Mouse (Mus musculus): ENCODE data around the gene Amph. TPM values are rescaled to one million over a fixed set of nuclear protein-coding genes. Genes with fewer than 3 reads are reported as not detected.

Gene Amph
- polyA plus RNA-seq, 1 experiment = 0.76 TPM

DNA sequence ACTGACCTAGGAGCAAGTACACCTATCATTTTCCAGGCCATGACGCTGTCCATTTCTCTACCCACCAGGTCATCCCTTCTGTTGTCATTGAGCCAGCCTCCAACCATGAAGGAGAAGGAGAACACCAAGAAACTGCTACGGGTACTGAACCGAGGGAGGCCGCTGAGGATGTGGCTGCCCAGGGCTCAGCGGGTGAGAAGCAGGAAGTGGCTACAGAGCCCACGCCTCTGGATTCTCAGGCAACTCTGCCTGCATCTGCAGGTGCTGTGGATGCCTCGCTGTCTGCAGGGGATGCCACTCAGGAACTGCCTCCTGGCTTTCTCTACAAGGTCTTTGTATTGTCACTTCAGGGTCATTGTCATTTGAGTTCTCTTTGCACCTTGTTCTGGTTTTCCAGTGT lies 191.1 kb downstream of the Amph start:
- Histone ChIP-seq H3K36me3 (ENCODE audit: control insufficient read depth, insufficient read depth, low read length) (no peaks in the 10 kb centered on the region), H3K27me3 (ENCODE audit: control insufficient read depth, insufficient read depth, low read length) (no peaks in the 10 kb centered on the region), H3K4me1 (ENCODE audit: control insufficient read depth, insufficient read depth, insufficient read length, low read length) (no peaks in the 10 kb centered on the region), H3K4me3 (ENCODE audit: low read depth, low read length) (no peak overlapping the region), H3K27ac (ENCODE audit: insufficient read depth, low read depth, low read length) (no peak overlapping the region)
- WGBS = 81% methylated on average over 7 of the region's 7 CpGs
- TF ChIP-seq POLR2A (IDR thresholded peaks at IDR 0.05; ENCODE audit: low read depth, low read length) (no peak), CTCF (IDR thresholded peaks at IDR 0.05; ENCODE audit: extremely low read depth, insufficient read length, insufficient replicate concordance, low read depth, low read length) (no peak)

GRCm38 (mm10) chr13:19139771-19140170 lies 191.8 kb downstream of the Amph start:
- Histone ChIP-seq H3K4me1 (ENCODE audit: control insufficient read depth, insufficient read depth, insufficient read length, low read length) (no peaks in the 10 kb centered on the region), H3K27ac (ENCODE audit: insufficient read depth, low read depth, low read length) (no peak overlapping the region), H3K4me3 (ENCODE audit: low read depth, low read length) (no peak overlapping the region), H3K36me3 (ENCODE audit: control insufficient read depth, insufficient read depth, low read length) (no peaks in the 10 kb centered on the region), H3K27me3 (ENCODE audit: control insufficient read depth, insufficient read depth, low read length) (no peaks in the 10 kb centered on the region)
- WGBS = 40% methylated on average over 1 of the region's 1 CpGs
- no peak for TF ChIP-seq CTCF (IDR thresholded peaks at IDR 0.05; ENCODE audit: extremely low read depth, insufficient read length, insufficient replicate concordance, low read depth, low read length)
- TF ChIP-seq POLR2A (IDR thresholded peaks at IDR 0.05; ENCODE audit: low read depth, low read length) = no peak

DNA sequence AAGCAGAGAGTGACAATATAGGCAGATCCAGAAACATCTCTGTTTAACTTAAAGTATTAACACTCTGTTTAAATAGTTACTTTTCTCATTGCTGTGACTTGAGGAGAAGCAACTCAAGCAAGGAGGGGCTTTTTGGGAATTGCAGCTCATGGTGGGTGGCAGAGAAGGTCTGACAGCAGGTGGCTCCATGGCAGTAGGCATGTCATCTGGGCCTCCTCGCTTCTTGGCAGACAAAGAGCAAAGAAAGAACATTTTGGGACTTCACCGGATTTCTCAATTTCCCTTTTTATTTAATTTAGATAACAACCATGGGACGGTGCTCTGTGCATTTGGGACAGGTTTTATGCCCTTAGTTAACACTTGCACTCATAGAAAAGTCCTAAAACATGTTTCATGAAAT lies 195.8 kb downstream of the Amph start:
- H3K36me3 ChIP-seq (ENCODE audit: control insufficient read depth, insufficient read depth, low read length) = no peaks in the 10 kb centered on the region
- H3K4me3 ChIP-seq (ENCODE audit: low read depth, low read length) = no peak overlapping the region
- TF ChIP-seq CTCF (IDR thresholded peaks at IDR 0.05; ENCODE audit: extremely low read depth, insufficient read length, insufficient replicate concordance, low read depth, low read length) (no peak), POLR2A (IDR thresholded peaks at IDR 0.05; ENCODE audit: low read depth, low read length) (no peak)
- no peaks in the 10 kb centered on the region for H3K4me1 ChIP-seq (ENCODE audit: control insufficient read depth, insufficient read depth, insufficient read length, low read length)
- H3K27me3 ChIP-seq (ENCODE audit: control insufficient read depth, insufficient read depth, low read length) = no peaks in the 10 kb centered on the region
- WGBS = 60% methylated on average over 3 of the region's 3 CpGs
- no peak overlapping the region for H3K27ac ChIP-seq (ENCODE audit: insufficient read depth, low read depth, low read length)

DNA sequence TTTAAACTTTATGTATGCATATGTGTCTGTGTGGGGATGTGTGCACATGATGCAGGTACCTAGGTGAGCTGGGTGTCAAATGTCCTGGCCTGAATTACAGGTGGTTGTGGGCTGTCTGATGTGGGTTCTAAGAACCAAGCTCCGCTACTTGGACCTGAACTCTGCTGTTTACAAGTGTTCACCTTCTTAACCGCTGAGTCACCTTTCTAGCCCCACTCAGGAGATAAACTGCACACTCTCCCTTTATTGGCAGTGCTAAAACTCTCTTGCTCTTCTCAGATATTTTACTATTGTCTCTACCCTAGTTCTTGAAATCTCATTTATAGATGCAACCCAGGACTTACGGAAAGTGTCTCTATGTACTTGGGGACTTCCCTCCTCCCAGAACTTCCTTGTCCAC lies 199.5 kb downstream of the Amph start:
- H3K27ac ChIP-seq (ENCODE audit: insufficient read depth, low read depth, low read length) = no peak overlapping the region
- no peaks in the 10 kb centered on the region for H3K36me3 ChIP-seq (ENCODE audit: control insufficient read depth, insufficient read depth, low read length)
- H3K27me3 ChIP-seq (ENCODE audit: control insufficient read depth, insufficient read depth, low read length) = no peaks in the 10 kb centered on the region
- WGBS = 76% methylated on average over 3 of the region's 3 CpGs
- no peaks in the 10 kb centered on the region for H3K4me1 ChIP-seq (ENCODE audit: control insufficient read depth, insufficient read depth, insufficient read length, low read length)
- no peak overlapping the region for H3K4me3 ChIP-seq (ENCODE audit: low read depth, low read length)
- TF ChIP-seq CTCF (IDR thresholded peaks at IDR 0.05; ENCODE audit: extremely low read depth, insufficient read length, insufficient replicate concordance, low read depth, low read length) (no peak), POLR2A (IDR thresholded peaks at IDR 0.05; ENCODE audit: low read depth, low read length) (no peak)

- Histone ChIP-seq H3K27ac (ENCODE audit: insufficient read depth, low read depth, low read length) (no peak overlapping the region), H3K4me1 (ENCODE audit: control insufficient read depth, insufficient read depth, insufficient read length, low read length) (no peaks in the 10 kb centered on the region), H3K36me3 (ENCODE audit: control insufficient read depth, insufficient read depth, low read length) (no peaks in the 10 kb centered on the region), H3K4me3 (ENCODE audit: low read depth, low read length) (no peak overlapping the region), H3K27me3 (ENCODE audit: control insufficient read depth, insufficient read depth, low read length) (no peaks in the 10 kb centered on the region)
- 87% methylated on average over 8 of the region's 8 CpGs for WGBS
- TF ChIP-seq POLR2A (IDR thresholded peaks at IDR 0.05; ENCODE audit: low read depth, low read length) (no peak), CTCF (IDR thresholded peaks at IDR 0.05; ENCODE audit: extremely low read depth, insufficient read length, insufficient replicate concordance, low read depth, low read length) (no peak)
These were observed 201.6 kb downstream of the Amph start for GRCm38 (mm10) chr13:19149574-19149973.

- H3K36me3 ChIP-seq (ENCODE audit: control insufficient read depth, insufficient read depth, low read length) = no peaks in the 10 kb centered on the region
- WGBS = 85% methylated on average over 12 of the region's 12 CpGs
- H3K27ac ChIP-seq (ENCODE audit: insufficient read depth, low read depth, low read length) = no peak overlapping the region
- H3K4me3 ChIP-seq (ENCODE audit: low read depth, low read length) = no peak overlapping the region
- TF ChIP-seq POLR2A (IDR thresholded peaks at IDR 0.05; ENCODE audit: low read depth, low read length) (no peak), CTCF (IDR thresholded peaks at IDR 0.05; ENCODE audit: extremely low read depth, insufficient read length, insufficient replicate concordance, low read depth, low read length) (no peak)
- no peaks in the 10 kb centered on the region for H3K4me1 ChIP-seq (ENCODE audit: control insufficient read depth, insufficient read depth, insufficient read length, low read length)
- no peaks in the 10 kb centered on the region for H3K27me3 ChIP-seq (ENCODE audit: control insufficient read depth, insufficient read depth, low read length)
These were observed 202.7 kb downstream of the Amph start for GRCm38 (mm10) chr13:19150438-19151301.

DNA sequence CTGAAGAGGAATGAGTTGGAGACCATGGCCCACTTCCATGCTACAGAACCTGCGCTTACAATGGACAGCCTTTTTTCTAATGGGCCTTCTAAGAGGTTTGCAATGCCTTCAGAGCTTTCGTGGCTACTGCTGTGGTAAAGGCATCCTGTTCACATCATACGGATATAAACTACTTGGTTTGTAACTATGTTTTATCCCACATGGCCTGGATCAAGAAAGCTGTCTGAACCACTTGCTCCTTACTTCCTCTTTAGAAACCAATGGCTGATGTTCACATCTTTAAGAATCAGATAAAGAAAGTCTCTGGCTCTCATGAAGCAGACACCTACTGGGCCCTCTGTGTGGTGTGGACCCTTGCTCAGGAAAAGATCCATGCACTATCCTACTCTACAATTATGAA lies 204.1 kb downstream of the Amph start:
- Histone ChIP-seq H3K36me3 (ENCODE audit: control insufficient read depth, insufficient read depth, low read length) (no peaks in the 10 kb centered on the region), H3K4me1 (ENCODE audit: control insufficient read depth, insufficient read depth, insufficient read length, low read length) (no peaks in the 10 kb centered on the region), H3K27ac (ENCODE audit: insufficient read depth, low read depth, low read length) (no peak overlapping the region), H3K27me3 (ENCODE audit: control insufficient read depth, insufficient read depth, low read length) (no peaks in the 10 kb centered on the region), H3K4me3 (ENCODE audit: low read depth, low read length) (no peak overlapping the region)
- WGBS = 79% methylated on average over 3 of the region's 3 CpGs
- TF ChIP-seq CTCF (IDR thresholded peaks at IDR 0.05; ENCODE audit: extremely low read depth, insufficient read length, insufficient replicate concordance, low read depth, low read length) (no peak), POLR2A (IDR thresholded peaks at IDR 0.05; ENCODE audit: low read depth, low read length) (no peak)
